Mouse (Mus musculus): Measurements from ENCODE around the gene Cdh7. TPM values are rescaled to one million over a fixed set of nuclear protein-coding genes. Genes with fewer than 3 reads are reported as not detected.
"Not testable (repeated sequence)": the region's sequence is repeated elsewhere in the genome, so short reads cannot be mapped to it uniquely, and the experiment has no call there.

Gene Cdh7
- 10 to 100 TPM; 18.2 to 19.2 TPM for total RNA-seq (2021)

GRCm38 (mm10) chr1:109982064-109982808 lies at the start of gene Cdh7:
Gene Cdh7 (plus strand): TSS chr1:109982431.
- peak; percentile 83 for DNase-seq
- intact Hi-C loops (cut with DNase I), result no loop called here

- intact Hi-C loops (cut with DNase I), result no loop called here
- DNase-seq, result peak; percentile 84
These were observed 49.6 kb upstream of the Cdh7 start for GRCm38 (mm10) chr1:109932674-109933073.

DNA sequence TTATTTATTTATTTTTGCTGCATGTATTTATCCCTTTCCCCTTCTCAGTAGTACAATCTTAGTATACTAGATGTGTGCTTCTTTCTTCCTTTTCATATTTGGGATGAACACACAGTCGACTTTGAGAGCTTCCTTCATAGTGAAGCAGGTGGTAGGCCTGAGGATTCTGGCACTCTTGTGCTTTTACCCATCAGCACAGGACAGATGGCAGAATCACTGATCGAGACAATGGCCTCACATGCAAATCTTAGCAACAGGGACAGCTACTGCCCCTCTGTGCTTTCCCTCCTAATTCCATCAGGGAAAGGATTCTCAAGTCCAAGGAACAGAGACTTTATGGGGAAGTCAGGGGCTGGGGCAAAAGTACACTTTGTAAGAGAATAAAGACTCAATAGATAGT lies 33.7 kb upstream of the Cdh7 start:
- intact Hi-C loops (cut with DNase I), result no loop called here
- peak; percentile 62 for DNase-seq

DNA sequence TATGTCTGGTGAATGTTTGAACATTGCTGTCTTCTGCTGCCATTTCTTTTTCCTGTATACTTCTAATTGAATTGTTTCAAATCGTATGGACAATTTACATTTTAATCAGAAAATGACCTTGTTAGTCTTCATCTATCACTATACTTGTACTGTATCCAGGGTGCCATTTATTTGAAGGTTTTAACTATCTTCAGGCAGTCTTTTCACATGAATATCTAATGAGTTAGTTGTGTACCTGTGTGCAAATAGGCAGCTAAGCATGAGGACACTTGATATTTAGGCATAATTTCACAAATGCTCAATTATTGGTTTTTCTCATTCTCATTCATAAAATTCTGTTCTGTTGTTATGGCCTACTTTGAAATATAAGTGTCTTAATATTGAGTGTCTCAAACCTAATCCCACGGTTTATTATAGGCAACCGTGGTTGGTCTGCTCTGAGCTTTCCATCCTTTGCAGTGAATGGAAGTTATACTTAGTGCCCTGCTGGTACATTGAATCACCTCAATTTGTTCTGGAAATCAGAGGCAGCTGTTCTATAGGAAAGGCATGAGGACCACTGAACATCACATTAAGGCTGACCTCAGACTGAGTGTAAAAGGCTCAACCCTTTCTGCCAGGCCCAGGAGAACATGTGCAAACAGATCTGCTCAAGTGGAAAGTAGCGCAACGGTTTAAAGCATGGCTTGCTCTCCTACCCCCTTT lies 10.4 kb upstream of the Cdh7 start:
- DNase-seq, result no peak
- intact Hi-C loops (cut with DNase I), result no loop called here

GRCm38 (mm10) chr1:109972426-109973015 lies 9.7 kb upstream of the Cdh7 start:
- no peak for DNase-seq
- intact Hi-C loops (cut with DNase I), result no loop called here

DNA sequence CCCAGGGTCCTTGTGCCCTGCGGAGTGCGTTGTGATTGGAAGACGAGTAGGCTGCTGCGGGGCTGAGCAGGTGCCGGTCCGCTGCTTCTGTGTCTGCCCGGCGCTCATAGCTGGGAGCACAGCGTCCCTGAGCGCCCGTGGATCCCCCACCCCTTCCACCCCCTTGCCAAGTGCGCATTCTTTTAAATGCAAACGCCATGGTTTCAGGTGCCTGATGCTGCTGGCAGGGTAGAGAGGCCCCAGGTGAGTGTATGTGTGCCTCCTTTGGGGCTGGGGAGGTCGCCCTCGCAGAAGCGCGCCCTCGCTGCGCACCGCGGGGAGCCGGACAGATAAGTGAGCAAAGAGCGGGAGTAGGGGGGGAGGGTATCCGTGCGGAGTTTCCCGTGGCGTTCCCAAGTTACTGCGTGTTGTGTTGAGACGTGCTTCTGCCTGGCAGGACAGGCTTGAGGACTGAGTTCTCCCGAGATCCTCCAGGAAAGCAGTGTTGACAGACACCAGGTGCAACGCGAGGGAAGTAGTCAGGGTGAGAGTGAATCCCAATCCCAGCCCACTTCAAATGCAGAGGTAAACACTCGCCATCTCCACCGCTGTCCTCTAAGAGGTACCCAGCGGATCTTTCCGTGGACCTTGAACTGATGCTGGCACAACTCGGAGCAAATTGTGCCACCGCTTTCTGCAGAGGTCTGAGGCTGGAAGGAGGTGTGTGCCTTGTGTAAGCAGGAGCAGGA lies 742 bp downstream of the Cdh7 start:
- DNase-seq, result peak; percentile 57
- intact Hi-C loops (cut with DNase I), result no loop called here

DNA sequence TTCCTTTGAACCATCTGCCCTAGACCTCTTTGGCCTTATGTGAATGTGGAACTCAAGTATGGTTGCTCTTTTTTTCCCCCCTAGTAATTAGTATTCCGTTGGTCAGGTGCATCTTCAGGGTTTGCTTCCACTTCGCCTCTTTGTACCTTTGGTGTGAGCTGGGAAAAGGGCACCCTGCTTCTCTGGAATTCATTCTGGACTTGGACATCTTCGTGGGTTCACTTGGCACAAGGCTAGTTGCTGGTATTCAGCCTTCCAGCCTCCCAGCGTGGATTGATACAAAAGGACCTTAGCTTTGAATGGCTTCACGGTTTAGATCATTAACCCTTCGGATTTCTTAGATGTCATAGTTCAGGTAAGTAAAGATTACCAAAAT lies 1.3 kb downstream of the Cdh7 start:
- intact Hi-C loops (cut with DNase I), result no loop called here
- DNase-seq, result peak; percentile 30

- DNase-seq, result no peak
- intact Hi-C loops (cut with DNase I), result no loop called here
These were observed 2.5 kb downstream of the Cdh7 start for GRCm38 (mm10) chr1:109984776-109985175.

- intact Hi-C loops (cut with DNase I), result no loop called here
- DNase-seq, result peak; percentile 84
These were observed 3.2 kb downstream of the Cdh7 start for GRCm38 (mm10) chr1:109985468-109985867.

GRCm38 (mm10) chr1:109989541-109989940 lies 7.3 kb downstream of the Cdh7 start:
- intact Hi-C loops (cut with DNase I), result no loop called here
- no peak for DNase-seq

- intact Hi-C loops (cut with DNase I), result no loop called here
- DNase-seq, result peak; percentile 51
These were observed 11.7 kb downstream of the Cdh7 start for GRCm38 (mm10) chr1:109993906-109994305.

DNA sequence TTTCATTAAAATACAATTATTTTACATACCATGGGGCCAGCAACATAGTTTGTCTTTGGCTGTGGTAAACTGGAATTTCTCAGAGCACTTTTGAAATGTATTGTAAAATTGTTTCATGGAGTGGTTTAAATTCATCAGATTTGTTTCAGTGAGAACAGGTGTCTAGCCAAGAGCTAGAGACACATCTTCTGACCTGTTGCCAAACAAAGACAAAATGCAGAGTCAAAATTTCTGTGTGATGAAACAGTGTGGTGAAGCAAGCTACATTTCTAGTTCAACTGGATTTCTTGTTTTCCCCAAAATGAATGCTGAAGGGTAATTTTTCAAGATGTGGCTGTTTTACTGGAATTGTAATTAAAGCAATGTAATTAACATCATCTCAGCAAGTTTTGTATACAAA lies 22.2 kb downstream of the Cdh7 start:
- no peak for DNase-seq
- intact Hi-C loops (cut with DNase I), result no loop called here

GRCm38 (mm10) chr1:110005038-110005437 lies 22.8 kb downstream of the Cdh7 start:
- intact Hi-C loops (cut with DNase I), result no loop called here
- DNase-seq, result no peak

DNA sequence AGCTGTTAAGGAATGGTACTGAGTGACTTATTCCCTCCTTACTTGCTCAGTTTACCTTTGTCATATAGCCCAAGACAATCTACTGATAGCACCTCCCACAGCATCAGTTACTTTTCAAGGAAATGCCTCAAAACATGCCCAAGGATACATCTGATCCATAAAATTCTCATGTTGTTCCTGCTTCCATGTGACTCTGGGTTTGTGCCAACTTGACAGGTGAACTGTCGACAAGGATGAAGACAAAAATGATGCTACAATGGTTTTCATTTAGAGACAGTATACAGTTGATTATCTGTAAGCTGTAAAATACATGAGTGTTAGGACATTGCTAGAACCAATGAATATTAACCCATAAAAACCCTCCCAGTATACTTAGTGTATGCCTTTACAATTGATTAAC lies 29.9 kb downstream of the Cdh7 start:
- DNase-seq, result no peak
- intact Hi-C loops (cut with DNase I), result no loop called here

GRCm38 (mm10) chr1:110056317-110056716 lies 74.1 kb downstream of the Cdh7 start:
- intact Hi-C loops (cut with DNase I), result no loop called here
- DNase-seq, result no peak

- DNase-seq, result no peak
- intact Hi-C loops (cut with DNase I), result no loop called here
These were observed 85.2 kb downstream of the Cdh7 start for GRCm38 (mm10) chr1:110067405-110067804.

GRCm38 (mm10) chr1:110078471-110078870 lies 96.2 kb downstream of the Cdh7 start:
- DNase-seq, result no peak
- intact Hi-C loops (cut with DNase I), result no loop called here

- intact Hi-C loops (cut with DNase I), result no loop called here
- DNase-seq, result no peak
These were observed 135.8 kb downstream of the Cdh7 start for GRCm38 (mm10) chr1:110118071-110118470.

DNA sequence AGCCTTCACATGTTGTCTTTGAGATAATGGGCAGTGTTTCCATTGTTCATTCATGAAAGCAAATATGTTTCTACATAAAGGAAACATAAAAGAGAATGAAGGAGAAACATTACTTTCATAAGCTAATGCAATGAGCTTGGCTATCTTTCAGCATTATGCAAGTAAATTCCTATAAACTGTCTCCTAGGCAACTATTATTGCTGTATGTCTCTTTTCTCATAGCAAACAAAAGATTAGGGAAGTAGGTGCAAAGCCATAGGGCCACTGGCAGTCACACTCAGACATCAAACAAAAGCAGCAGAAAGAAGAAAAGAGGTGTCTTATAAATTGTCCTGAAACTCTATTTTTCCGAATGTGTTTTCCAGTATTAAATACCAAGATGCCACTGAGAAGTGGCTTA lies 136.6 kb downstream of the Cdh7 start:
- DNase-seq, result no peak
- intact Hi-C loops (cut with DNase I), result no loop called here

DNA sequence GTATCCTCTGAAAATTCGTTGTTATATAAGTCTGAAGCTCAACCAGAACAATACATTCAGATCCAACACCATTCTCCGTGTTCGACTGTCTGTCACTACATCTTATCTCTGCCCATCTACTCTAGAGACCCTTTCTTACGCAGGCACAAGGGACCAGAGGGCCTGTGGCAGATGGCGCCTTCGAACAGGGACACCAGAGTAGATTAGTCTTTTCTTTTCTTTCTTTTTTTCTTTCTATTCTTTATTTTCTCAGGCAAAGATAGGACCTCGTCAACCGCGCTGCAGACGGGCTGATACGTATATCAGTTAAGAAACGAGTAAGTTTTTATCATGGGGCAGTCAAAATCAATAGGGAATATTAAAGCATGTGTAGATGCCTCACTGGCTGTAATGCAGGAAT lies 189.2 kb downstream of the Cdh7 start:
- DNase-seq; intact Hi-C loops (cut with DNase I): not testable (repeated sequence)
